Mouse (Mus musculus) midbrain, postnatal 0 days (tissue): ENCODE results near the gene Mpp3. TPM values are rescaled to one million over a fixed set of nuclear protein-coding genes. Genes with fewer than 3 reads are reported as not detected.
A peak's percentile ranks its signal among the peaks of the same experiment; 100 is the strongest.

Source experiments
- ATAC-seq: fragments of 200-750 bp; cut with Nextera tagmentation; 2 replicates; pipeline ENCODE4 v1.8.0; 2017; ENCODE audit warnings: moderate number of reproducible peaks, mild to moderate bottlenecking, moderate TSS enrichment, moderate library complexity; ENCODE audit not compliant: low FRiP score
- DNase-seq: peaks from one replicate; pipeline ENCODE4 v3.0.0-alpha.2; 2015; ENCODE audit warnings: low spot score
- H3K27ac ChIP-seq: fragments of 300-500 bp; sonication (generic); 2 replicates; pipeline ENCODE4 v1.5.1; 2014; ENCODE audit warnings: low read depth, mild to moderate bottlenecking, low read length, mixed read lengths
- H3K27me3 ChIP-seq: fragments of 300-500 bp; sonication (generic); 2 replicates; pipeline ENCODE4 v1.6.1; 2014; ENCODE audit warnings: low read length, control low read depth, mixed read lengths; ENCODE audit not compliant: insufficient read depth
- H3K36me3 ChIP-seq: fragments of 300-500 bp; sonication (generic); 2 replicates; pipeline ENCODE4 v1.6.1; 2014; ENCODE audit warnings: low read length, control low read depth, mixed read lengths; ENCODE audit not compliant: insufficient read depth
- H3K4me1 ChIP-seq: fragments of 300-500 bp; sonication (generic); 2 replicates; pipeline ENCODE4 v1.6.1; 2014; ENCODE audit warnings: mild to moderate bottlenecking, control low read depth, antibody characterized with exemption, low read length, mixed read lengths; ENCODE audit not compliant: insufficient read depth
- H3K4me2 ChIP-seq: fragments of 300-500 bp; sonication (generic); 2 replicates; pipeline ENCODE4 v1.6.1; 2014; ENCODE audit warnings: low read depth, mild to moderate bottlenecking, low read length, mixed read lengths; ENCODE audit not compliant: poor library complexity, severe bottlenecking
- H3K4me3 ChIP-seq: fragments of 300-500 bp; sonication (generic); 2 replicates; pipeline ENCODE4 v1.5.1; 2014; ENCODE audit warnings: low read depth, mild to moderate bottlenecking, low read length, moderate library complexity
- H3K9ac ChIP-seq: fragments of 300-500 bp; sonication (generic); replicated peaks from 2 replicates; pipeline ENCODE4 v1.6.1; 2014; ENCODE audit warnings: mild to moderate bottlenecking, low read length, moderate library complexity, mixed read lengths; ENCODE audit not compliant: poor library complexity, severe bottlenecking
- H3K9me3 ChIP-seq: fragments of 300-500 bp; sonication (generic); 2 replicates; pipeline ENCODE4 v1.6.1; 2016; ENCODE audit warnings: low read length, control low read depth
- CTCF ChIP-seq: IDR thresholded peaks from 2 replicates; pipeline ENCODE4 v1.5.1; 2016; ENCODE audit warnings: antibody characterized with exemption, mild to moderate bottlenecking
- WGBS: fragments of 180-500 bp; shearing (Covaris S2); extraction: QIAGEN DNeasy Blood & Tissue Kit; methylation state at CpG from one replicate; pipeline ENCODE4 v1.1.7; 2014; 5-methylcytosine and 5-hydroxymethylcytosine counted together
- polyA plus RNA-seq: library from polyadenylated mRNA; unstranded; fragments of >200 nt; fragmentation: Nextera tagmentation; extraction: Ambion mirVana; gene quantifications from 2 replicates; pipeline ENCODE4 v1.2.1, GENCODE M21; 2015
- total RNA-seq: library from RNA; depleted of rRNA; stranded (reverse); fragments of >200 nt; gene quantifications from 2 replicates; pipeline ENCODE4 v1.2.3, GENCODE M21; 2014

The Mpp3 gene
- total and polyA plus RNA-seq, 2 experiments from 2014 or later = 53.9 to 71.9 TPM

GRCm38 (mm10) chr11:102042971-102043370 is 14.7 kb upstream of the Mpp3 start:
- no peaks in the 10 kb centered on the region for H3K4me1 ChIP-seq
- H3K27ac ChIP-seq = no peak overlapping the region
- H3K4me2 ChIP-seq = no peak overlapping the region
- no peak overlapping the region for H3K4me3 ChIP-seq
- H3K27me3 ChIP-seq = no peaks in the 10 kb centered on the region
- no peaks in the 10 kb centered on the region for H3K36me3 ChIP-seq
- WGBS = 89% methylated on average over 13 of the region's 14 CpGs
- 0 out of 2 replicates have a peak, but pooled peaks cover 3% of the 10 kb centered on the region for H3K9me3 ChIP-seq
- H3K9ac ChIP-seq = no peak overlapping the region
- no peak for TF ChIP-seq CTCF
- DNase-seq (no peak), ATAC-seq (no peak)

- H3K4me1 ChIP-seq = no peaks in the 10 kb centered on the region
- no peaks in the 10 kb centered on the region for H3K36me3 ChIP-seq
- no peak within 1 kb of the TSS for H3K27ac ChIP-seq
- no peak for TF ChIP-seq CTCF
- H3K9ac ChIP-seq = no peak within 1 kb of the TSS
- DNase-seq = no peak
- no peak within 1 kb of the TSS for H3K4me2 ChIP-seq
- ATAC-seq = no peak
- H3K9me3 ChIP-seq = 0 out of 2 replicates have a peak, but pooled peaks cover 3% of the 10 kb centered on the region
- WGBS = 64% methylated on average over 5 of the region's 5 CpGs
- no peaks in the 10 kb centered on the region for H3K27me3 ChIP-seq
- H3K4me3 ChIP-seq = no peak within 1 kb of the TSS
These were observed 13.2 kb upstream of the Mpp3 start, which contains the start of gene Cd300lg for GRCm38 (mm10) chr11:102041350-102041949. Gene Cd300lg, plus strand, starts transcription at chr11:102041509.

- Histone ChIP-seq H3K27me3 (no peaks in the 10 kb centered on the region), H3K36me3 (no peaks in the 10 kb centered on the region), H3K4me3 (no peak overlapping the region), H3K27ac (no peak overlapping the region), H3K9ac (no peak overlapping the region), H3K4me2 (no peak overlapping the region), H3K4me1 (no peaks in the 10 kb centered on the region), H3K9me3 (0 out of 2 replicates have a peak, but pooled peaks cover 2% of the 10 kb centered on the region)
- ATAC-seq (no peak), DNase-seq (no peak)
- 81% methylated on average over 4 of the region's 4 CpGs for WGBS
- no peak; the same call in 1 of the 2 replicates for TF ChIP-seq CTCF
These were observed 12.4 kb upstream of the Mpp3 start for GRCm38 (mm10) chr11:102040646-102041045.

- no peak overlapping the region for H3K27ac ChIP-seq
- peak; percentile 94 for TF ChIP-seq CTCF
- ATAC-seq = peak; percentile 60; the same call in 1 of the 2 replicates
- H3K36me3 ChIP-seq = no peaks in the 10 kb centered on the region
- no peaks in the 10 kb centered on the region for H3K27me3 ChIP-seq
- peak; percentile 96 for DNase-seq
- H3K4me2 ChIP-seq = peak overlapping the region; percentile 15; the same call in 1 of the 2 replicates
- H3K9ac ChIP-seq = no peak overlapping the region
- H3K4me1 ChIP-seq = no peaks in the 10 kb centered on the region
- under 1% methylated on average over 9 of the region's 9 CpGs for WGBS
- H3K9me3 ChIP-seq = no peaks in the 10 kb centered on the region
- H3K4me3 ChIP-seq = no peak overlapping the region
These were observed 11.9 kb upstream of the Mpp3 start for GRCm38 (mm10) chr11:102040138-102040524.

- 63% methylated on average over 13 of the region's 13 CpGs for WGBS
These were observed 11.4 kb upstream of the Mpp3 start for GRCm38 (mm10) chr11:102039487-102040137.

GRCm38 (mm10) chr11:102037789-102038188 is 9.5 kb upstream of the Mpp3 start:
- no peak overlapping the region for H3K9ac ChIP-seq
- 84% methylated on average over 6 of the region's 6 CpGs for WGBS
- H3K9me3 ChIP-seq = no peaks in the 10 kb centered on the region
- H3K4me3 ChIP-seq = no peak overlapping the region
- no peaks in the 10 kb centered on the region for H3K36me3 ChIP-seq
- no peak for DNase-seq
- H3K4me1 ChIP-seq = no peaks in the 10 kb centered on the region
- H3K27me3 ChIP-seq = no peaks in the 10 kb centered on the region
- no peak overlapping the region for H3K4me2 ChIP-seq
- TF ChIP-seq CTCF = no peak
- no peak overlapping the region for H3K27ac ChIP-seq
- no peak for ATAC-seq

More at GRCm38 (mm10) chr11:102039487-102040137, 11.4 kb upstream of the Mpp3 start:
- Histone ChIP-seq H3K36me3 (no peaks in the 10 kb centered on the region), H3K4me3 (no peak overlapping the region), H3K9ac (no peak overlapping the region), H3K27me3 (no peaks in the 10 kb centered on the region), H3K4me2 (peak overlapping the region; percentile 15; the same call in 1 of the 2 replicates), H3K4me1 (no peaks in the 10 kb centered on the region), H3K27ac (no peak overlapping the region; the same call in 1 of the 2 replicates), H3K9me3 (no peaks in the 10 kb centered on the region)
- DNase-seq (no peak), ATAC-seq (no peak)
- TF ChIP-seq CTCF = no peak
